Comparison of ENCODE assay signal across 13 mouse cellular contexts in genomic region chr4:152617636-152618035, GRCm38 (mm10).
"Had no signal": no experiment of that assay in that cellular context is flagged by ENCODE, and none has a peak within 500 bp of the region (broad histone marks: within the 10 kb centered on the region; RNA-seq: fewer than 3 reads in every experiment).

No protein-coding gene starts in this region.

- ATAC-seq: midbrain, embryonic 16.5 days had no signal

- DNase-seq: lung, adult 18-20 months; lung, embryonic 14.5 days; lung, postnatal 10 days; lung, postnatal 4 days; midbrain, embryonic 14.5 days; right cerebral cortex, adult 18-20 months; right cerebral cortex, postnatal 25 days; right cerebral cortex, postnatal 4 days; spleen, adult 18-20 months; thymus, adult 18-20 months; thymus, postnatal 14 days; thymus, postnatal 36 days had no signal
